Mouse (Mus musculus) forebrain, postnatal 0 days (tissue): ENCODE measurements at regions not wholly inside any gene's neighbourhood (a gene's known extent, or its start where the extent isn't known, plus 50 kb on each side); places are given as distances from the start of the nearest gene placed in this dataset.
"Not testable (repeated sequence)": the region's sequence is repeated elsewhere in the genome, so short reads cannot be mapped to it uniquely, and the experiment has no call there.

Experiments
- ATAC-seq: fragments of 200-750 bp; cut with Nextera tagmentation; 2 replicates; pipeline ENCODE4 v1.8.0; 2017; ENCODE audit warnings: mild to moderate bottlenecking, moderate library complexity
- DNase-seq: peaks from one replicate; pipeline ENCODE4 v3.0.0-alpha.2; 2015
- H3K27ac ChIP-seq: fragments of 300-500 bp; sonication (generic); 2 replicates; pipeline ENCODE4 v1.5.1; 2014; ENCODE audit warnings: low read depth, mild to moderate bottlenecking, antibody characterized with exemption, low read length, moderate library complexity, mixed read lengths
- H3K27me3 ChIP-seq: fragments of 300-500 bp; sonication (generic); 2 replicates; pipeline ENCODE4 v1.6.1; 2014; ENCODE audit warnings: mild to moderate bottlenecking, low read length, mixed read lengths; ENCODE audit not compliant: insufficient read depth
- H3K36me3 ChIP-seq: fragments of 300-500 bp; sonication (generic); 2 replicates; pipeline ENCODE4 v1.6.1; 2014; ENCODE audit warnings: mild to moderate bottlenecking, moderate library complexity; ENCODE audit not compliant: insufficient read depth
- H3K4me1 ChIP-seq: fragments of 300-500 bp; sonication (generic); 2 replicates; pipeline ENCODE4 v1.6.1; 2014; ENCODE audit warnings: antibody characterized with exemption; ENCODE audit not compliant: insufficient read depth
- H3K4me2 ChIP-seq: fragments of 300-500 bp; sonication (generic); 2 replicates; pipeline ENCODE4 v1.6.1; 2014; ENCODE audit warnings: low read depth, mild to moderate bottlenecking, moderate library complexity
- H3K4me3 ChIP-seq: fragments of 300-500 bp; sonication (generic); 2 replicates; pipeline ENCODE4 v1.5.1; 2014; ENCODE audit warnings: low read depth, low read length, mixed read lengths
- H3K9ac ChIP-seq: fragments of 300-500 bp; sonication (generic); 2 replicates; pipeline ENCODE4 v1.6.1; 2014; ENCODE audit warnings: mild to moderate bottlenecking
- H3K9me3 ChIP-seq: fragments of 300-500 bp; sonication (generic); 2 replicates; pipeline ENCODE4 v1.6.1; 2016; ENCODE audit warnings: low read length
- CTCF ChIP-seq: sonication (generic); IDR thresholded peaks from 2 replicates; pipeline ENCODE4 v1.5.1; 2016; ENCODE audit warnings: antibody characterized with exemption, control low read depth, low read depth
- WGBS: fragments of 180-500 bp; shearing (Covaris S2); extraction: QIAGEN DNeasy Blood & Tissue Kit; methylation state at CpG from one replicate; pipeline ENCODE4 v1.1.7; 2014; 5-methylcytosine and 5-hydroxymethylcytosine counted together

GRCm38 (mm10) chr16:73200991-73201390 is 892.9 kb downstream of the Robo1 start:
- Histone ChIP-seq H3K4me2 (no peak overlapping the region), H3K9me3 (no peaks in the 10 kb centered on the region), H3K9ac (no peak overlapping the region), H3K27ac (no peak overlapping the region), H3K36me3 (no peaks in the 10 kb centered on the region), H3K27me3 (no peaks in the 10 kb centered on the region), H3K4me3 (no peak overlapping the region), H3K4me1 (no peaks in the 10 kb centered on the region)
- DNase-seq (no peak), ATAC-seq (no peak)
- no peak for TF ChIP-seq CTCF
- 16% methylated on average over 3 of the region's 3 CpGs for WGBS

GRCm38 (mm10) chr16:73182776-73183175 is 874.7 kb downstream of the Robo1 start:
- WGBS, result 71% methylated on average over 5 of the region's 5 CpGs
- no peak for TF ChIP-seq CTCF
- Histone ChIP-seq H3K27me3 (no peaks in the 10 kb centered on the region), H3K9me3 (no peaks in the 10 kb centered on the region), H3K4me3 (no peak overlapping the region), H3K9ac (no peak overlapping the region), H3K36me3 (no peaks in the 10 kb centered on the region), H3K4me1 (no peaks in the 10 kb centered on the region), H3K4me2 (no peak overlapping the region), H3K27ac (no peak overlapping the region)
- DNase-seq (no peak), ATAC-seq (no peak)

DNA sequence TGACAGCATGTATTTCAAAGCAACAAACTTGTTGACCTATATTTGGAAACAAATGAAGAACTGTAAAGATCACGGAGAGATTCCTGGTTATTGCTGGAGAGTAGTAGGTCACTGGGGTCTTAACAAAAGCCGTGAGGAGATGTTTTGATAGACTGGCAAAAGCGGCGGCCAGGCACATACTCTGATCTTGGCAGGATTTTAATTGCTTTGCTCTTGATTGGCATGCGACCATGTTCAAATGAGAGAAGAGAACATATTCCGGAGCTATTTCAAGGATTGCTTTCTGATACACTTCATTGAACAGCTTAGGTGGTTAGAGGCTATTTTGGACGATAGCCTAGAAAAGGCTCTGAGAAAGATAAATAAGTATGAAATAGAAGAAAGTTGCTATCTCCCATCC is 874.2 kb downstream of the Robo1 start:
- Histone ChIP-seq H3K36me3 (no peaks in the 10 kb centered on the region), H3K4me2 (no peak overlapping the region), H3K4me3 (no peak overlapping the region), H3K9me3 (no peaks in the 10 kb centered on the region), H3K27me3 (no peaks in the 10 kb centered on the region), H3K27ac (no peak overlapping the region), H3K9ac (no peak overlapping the region), H3K4me1 (no peaks in the 10 kb centered on the region)
- no peak for ATAC-seq
- DNase-seq, result no peak
- WGBS, result 29% methylated on average over 7 of the region's 7 CpGs
- TF ChIP-seq CTCF, result no peak

DNA sequence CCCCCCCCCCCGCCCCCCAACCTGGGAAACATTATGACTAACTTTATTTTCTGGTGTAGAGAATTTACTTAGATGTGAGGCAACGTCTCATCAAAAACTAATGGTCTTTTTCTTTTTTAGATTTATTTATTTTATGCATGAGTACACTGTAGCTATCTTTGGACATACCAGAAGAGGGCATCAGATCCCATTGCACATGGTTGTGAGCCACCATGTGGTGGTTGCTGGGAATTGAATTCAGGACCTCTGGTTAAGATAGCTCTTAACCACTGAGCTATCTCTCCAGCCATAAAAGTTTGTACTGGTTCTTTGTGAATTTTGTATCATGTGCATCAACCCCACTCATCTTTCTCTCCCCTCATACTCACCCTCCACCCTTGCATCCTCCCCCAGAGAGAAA is 847.3 kb downstream of the Robo1 start:
- ATAC-seq (no peak), DNase-seq (no peak)
- Histone ChIP-seq H3K9ac (no peak overlapping the region), H3K4me1 (no peaks in the 10 kb centered on the region), H3K27ac (no peak overlapping the region), H3K4me3 (no peak overlapping the region), H3K4me2 (no peak overlapping the region), H3K9me3 (no peaks in the 10 kb centered on the region), H3K36me3 (no peaks in the 10 kb centered on the region), H3K27me3 (no peaks in the 10 kb centered on the region)
- peak; percentile 44 for TF ChIP-seq CTCF
- 58% methylated on average over 2 of the region's 2 CpGs for WGBS

GRCm38 (mm10) chr16:73127927-73128326 is 819.8 kb downstream of the Robo1 start:
- ATAC-seq, H3K9me3 ChIP-seq, H3K4me1 ChIP-seq, H3K4me3 ChIP-seq, H3K4me2 ChIP-seq, H3K27me3 ChIP-seq, H3K27ac ChIP-seq, DNase-seq, H3K36me3 ChIP-seq, H3K9ac ChIP-seq: not testable (repeated sequence)
- WGBS, result 97% methylated on average over 1 of the region's 1 CpGs

GRCm38 (mm10) chr16:73120568-73120967 is 812.5 kb downstream of the Robo1 start:
- Histone ChIP-seq H3K27me3 (no peaks in the 10 kb centered on the region), H3K36me3 (no peaks in the 10 kb centered on the region), H3K4me3 (no peak overlapping the region), H3K4me1 (no peaks in the 10 kb centered on the region), H3K27ac (no peak overlapping the region), H3K9me3 (no peaks in the 10 kb centered on the region), H3K4me2 (no peak overlapping the region), H3K9ac (no peak overlapping the region)
- ATAC-seq (no peak), DNase-seq (no peak)
- TF ChIP-seq CTCF, result no peak

DNA sequence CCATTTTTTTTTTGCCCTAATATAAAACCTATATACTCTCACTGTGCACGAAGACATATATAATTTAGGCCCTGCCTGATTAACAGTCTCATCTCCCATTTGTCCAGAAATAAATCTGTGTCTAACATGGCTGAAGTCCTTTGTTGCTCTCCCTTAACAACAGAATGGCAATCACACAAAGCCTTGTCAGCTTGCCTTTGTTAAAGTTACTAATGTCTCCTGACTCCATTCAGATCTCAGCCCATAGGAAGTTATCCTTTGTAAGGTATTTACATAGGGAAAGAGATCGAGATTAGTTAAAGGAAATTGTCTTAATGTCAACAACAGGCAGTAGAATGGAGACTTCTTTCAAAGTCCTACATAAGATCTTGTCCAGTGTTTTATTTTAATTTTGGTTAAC is 809.2 kb downstream of the Robo1 start:
- no peak for DNase-seq
- 40% methylated on average over 2 of the region's 2 CpGs for WGBS
- Histone ChIP-seq H3K4me2 (no peak overlapping the region), H3K27ac (no peak overlapping the region), H3K9me3 (no peaks in the 10 kb centered on the region), H3K36me3 (no peaks in the 10 kb centered on the region), H3K27me3 (no peaks in the 10 kb centered on the region), H3K9ac (no peak overlapping the region), H3K4me3 (no peak overlapping the region), H3K4me1 (no peaks in the 10 kb centered on the region)
- no peak for ATAC-seq
- no peak for TF ChIP-seq CTCF

DNA sequence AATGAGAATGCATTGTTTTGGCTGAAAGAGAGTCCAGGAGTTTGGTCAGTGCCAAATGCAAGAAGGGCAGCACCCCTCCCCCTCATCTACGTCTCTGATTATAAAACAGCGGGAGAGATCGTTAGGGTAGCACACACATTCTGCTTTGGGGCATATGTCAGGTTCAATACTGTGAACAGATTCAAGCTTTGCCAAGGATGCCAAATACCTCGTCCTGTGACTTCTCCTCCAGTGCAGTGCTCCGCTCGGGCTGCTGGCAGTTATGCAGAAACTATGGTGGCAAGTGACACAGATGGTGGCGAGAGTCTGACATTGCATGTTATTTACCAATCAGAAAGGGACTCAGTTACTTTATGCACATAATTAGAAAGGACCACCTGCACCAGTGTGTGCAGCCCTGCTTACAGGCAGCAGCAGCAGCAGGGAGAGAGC is 799.9 kb downstream of the Robo1 start:
- Histone ChIP-seq H3K4me3 (no peak overlapping the region), H3K9me3 (no peaks in the 10 kb centered on the region), H3K27ac (no peak overlapping the region), H3K9ac (no peak overlapping the region), H3K27me3 (no peaks in the 10 kb centered on the region), H3K36me3 (no peaks in the 10 kb centered on the region), H3K4me2 (peak overlapping the region; percentile 29), H3K4me1 (no peaks in the 10 kb centered on the region)
- DNase-seq, result peak; percentile 73
- TF ChIP-seq CTCF, result no peak; the same call in 1 of the 2 replicates
- WGBS, result 25% methylated on average over 7 of the region's 7 CpGs
- ATAC-seq, result peak; percentile 86
